In the genomic region with DNA sequence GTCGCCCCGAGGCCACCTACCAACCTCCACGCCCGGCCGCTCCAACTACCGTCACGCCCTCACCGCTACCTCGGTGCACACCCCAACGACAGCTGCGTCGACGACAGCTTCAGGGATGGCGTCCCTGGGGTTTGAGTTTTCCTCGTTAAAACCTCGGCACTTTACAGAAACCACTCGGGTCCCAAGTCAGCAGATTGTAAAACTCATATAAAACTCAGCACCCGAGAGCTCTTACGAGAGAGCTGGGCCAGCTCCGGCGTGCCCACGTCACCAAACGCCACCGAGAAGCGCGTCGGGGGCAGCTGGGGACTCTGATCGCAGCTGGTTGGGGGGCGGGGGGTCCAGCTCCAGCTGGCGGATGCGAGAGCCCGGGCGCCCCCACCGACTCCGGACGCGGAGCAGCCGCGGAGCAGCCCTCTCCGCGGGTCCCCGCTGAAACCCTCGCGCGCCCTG, we compare ENCODE assay signal across 7 mouse cellular contexts. TPM values are rescaled to one million over a fixed set of nuclear protein-coding genes. Genes with fewer than 3 reads are reported as not detected.
DNase-seq lines count a peak whose midpoint lies in the region; ATAC-seq and TF ChIP-seq lines count a peak whose summit lies in the region.
"Not testable (repeated sequence)": the region's sequence is repeated elsewhere in the genome, so short reads cannot be mapped to it uniquely, and the experiment has no call there.

No protein-coding gene starts in this region.

- H3K4me3 ChIP-seq in gastrocnemius, adult 2 months, result peak overlapping the region; percentile 75
- peak overlapping the region; percentile 69 for H3K4me3 ChIP-seq in hindbrain, embryonic 16.5 days (ENCODE audit: low read length)
- peak overlapping the region; percentile 72 for H3K4me3 ChIP-seq in limb, embryonic 12.5 days (replicated peaks)
- peak overlapping the region; percentile 74 for H3K4me3 ChIP-seq in neural tube, embryonic 15.5 days (replicated peaks)

- DNase-seq in adrenal gland, adult (ENCODE audit: inconsistent age in 2 of 2, low spot score in 1 of 2), result peak; percentile 26 to 66
- DNase-seq in embryo, embryonic 11.5 days (ENCODE audit: low read depth, low spot score), result peak; percentile 39
- peak; percentile 24 for DNase-seq in gastrocnemius, adult 2 months

- peak overlapping the region; percentile 59 for H3K4me2 ChIP-seq in hindbrain, embryonic 16.5 days (ENCODE audit: low read length)
- peak overlapping the region; percentile 69 for H3K4me2 ChIP-seq in limb, embryonic 12.5 days
- peak overlapping the region; percentile 96 for H3K4me2 ChIP-seq in neural tube, embryonic 15.5 days

- not testable (repeated sequence) for H3K4me1 ChIP-seq in hindbrain, embryonic 16.5 days (ENCODE audit: control insufficient read depth, insufficient read depth, low read depth, low read length); limb, embryonic 12.5 days (replicated peaks)
- H3K4me1 ChIP-seq in neural tube, embryonic 15.5 days, result peaks cover 23% of the 10 kb centered on the region

- peak overlapping the region; percentile 70 for H3K27ac ChIP-seq in gastrocnemius, adult 2 months
- peak overlapping the region; percentile 82 for H3K27ac ChIP-seq in hindbrain, embryonic 16.5 days (ENCODE audit: low read depth, low read length)
- peak overlapping the region; percentile 88 for H3K27ac ChIP-seq in limb, embryonic 12.5 days
- H3K27ac ChIP-seq in neural tube, embryonic 15.5 days (replicated peaks), result peak overlapping the region; percentile 81

- H3K9ac ChIP-seq in hindbrain, embryonic 16.5 days (ENCODE audit: low read depth, low read length), result peak overlapping the region; percentile 89
- peak overlapping the region; percentile 93 for H3K9ac ChIP-seq in limb, embryonic 12.5 days (replicated peaks)
- peak overlapping the region; percentile 82 for H3K9ac ChIP-seq in neural tube, embryonic 15.5 days (replicated peaks)

- H3K9me3 ChIP-seq in hindbrain, embryonic 16.5 days (ENCODE audit: control insufficient read depth, low read length); limb, embryonic 12.5 days; neural tube, embryonic 15.5 days (replicated peaks): not testable (repeated sequence)

- not testable (repeated sequence) for H3K27me3 ChIP-seq in hindbrain, embryonic 16.5 days (replicated peaks; ENCODE audit: control insufficient read depth, insufficient read depth, low read length); limb, embryonic 12.5 days; neural tube, embryonic 15.5 days (replicated peaks)

- TF ChIP-seq CTCF in gastrocnemius, adult 2 months (IDR thresholded peaks at IDR 0.05), result not testable (repeated sequence)

- not testable (repeated sequence) for H3K36me3 ChIP-seq in hindbrain, embryonic 16.5 days (ENCODE audit: control insufficient read depth, insufficient read depth, low read length); limb, embryonic 12.5 days; neural tube, embryonic 15.5 days

- under 1% methylated on average over 43 of the region's 45 CpGs for WGBS in hindbrain, embryonic 16.5 days
- under 1% methylated on average over 45 of the region's 45 CpGs for WGBS in limb, embryonic 12.5 days
- under 1% methylated on average over 45 of the region's 45 CpGs for WGBS in neural tube, embryonic 15.5 days

- intact Hi-C loops in gastrocnemius, adult 2 months (cut with DNase I), result not testable (repeated sequence)

- peak; percentile 71 for ATAC-seq in hindbrain, embryonic 16.5 days
- peak; percentile 67 for ATAC-seq in limb, embryonic 12.5 days (ENCODE audit: insufficient number of reproducible peaks, insufficient read depth, low FRiP score, low TSS enrichment, low read depth)
- ATAC-seq in megakaryocyte, adult 5-6 weeks (ENCODE audit: poor library complexity, severe bottlenecking), result peak; percentile 65
- ATAC-seq in neural tube, embryonic 15.5 days (ENCODE audit: low FRiP score), result peak; percentile 70

RNA-seq across cellular contexts. Expression of a gene that starts 46.6 kb away (rescaled TPM):
- total RNA-seq in gastrocnemius, adult 2 months (2021), result 10 to 100 TPM; 55.9 to 57.4 TPM
- polyA plus RNA-seq in hindbrain, embryonic 16.5 days (2015; fragmentation: Nextera tagmentation; extraction: Ambion mirVana), result 1,010 and 1,046 TPM in 2 replicates
- 528 and 536 TPM in 2 replicates for polyA plus RNA-seq in limb, embryonic 12.5 days (2016; fragmentation: Nextera tagmentation; extraction: Ambion mirVana)
- 183 and 199 TPM in 2 replicates for total RNA-seq in megakaryocyte, adult 5-6 weeks (2015)
- total RNA-seq in megakaryocyte, adult 5-6 weeks (2017), result 169 and 204 TPM in 2 replicates
- 1,064 and 1,207 TPM in 2 replicates for polyA plus RNA-seq in neural tube, embryonic 15.5 days (2015; fragmentation: Nextera tagmentation; extraction: Ambion mirVana)

Comparison
In these comparisons a context has a peak if more than half of its experiments do, and no peak if none do; other contexts are left out.
1. Peak in every context shown above with its lines: DNase-seq, ATAC-seq, H3K4me3 ChIP-seq and H3K27ac ChIP-seq.